Mouse (Mus musculus): ENCODE measurements around the gene Slc9a3r1.

DNA sequence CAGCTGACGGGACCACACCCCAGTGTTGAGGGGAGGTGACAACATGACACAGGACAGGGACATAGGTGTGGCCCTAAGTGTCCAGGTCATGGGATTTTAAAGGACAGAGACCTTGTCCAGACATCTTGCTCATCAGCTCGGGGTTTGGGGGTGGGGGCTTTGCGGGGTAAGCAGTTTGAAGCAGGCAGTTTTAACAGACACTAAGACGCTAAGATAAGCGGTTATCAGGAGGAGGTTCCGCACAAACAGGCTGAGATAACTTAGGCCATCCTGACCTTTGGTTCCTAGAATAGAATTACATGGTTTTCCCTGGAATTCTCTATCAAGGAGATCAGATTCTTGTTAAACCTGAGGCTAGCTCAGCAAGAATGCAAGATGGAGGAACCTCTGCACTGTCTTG, 31.6 kb downstream of the Slc9a3r1 start:
- TF ChIP-seq CTCF (IDR thresholded peaks at IDR 0.05) (no peak), EP300 (IDR thresholded peaks at IDR 0.05) (no peak)

Measured in lung, postnatal 0 days (tissue).